Mouse (Mus musculus): ENCODE measurements around the gene Dcpp1. TPM values are rescaled to one million over a fixed set of nuclear protein-coding genes. Genes with fewer than 3 reads are reported as not detected.
"Not testable (repeated sequence)": the region's sequence is repeated elsewhere in the genome, so short reads cannot be mapped to it uniquely, and the experiment has no call there.

Dcpp1 gene
- polyA plus RNA-seq, 1 experiment from 2014 or later, result not detected

GRCm38 (mm10) chr17:23862926-23863325 is 17.8 kb upstream of the Dcpp1 start:
- WGBS, result 83% methylated on average over 4 of the region's 4 CpGs
- Histone ChIP-seq H3K9me3 (replicated peaks) (no peaks in the 10 kb centered on the region), H3K27me3 (ENCODE audit: low read depth, poor library complexity, severe bottlenecking) (no peaks in the 10 kb centered on the region), H3K27ac (replicated peaks) (no peak overlapping the region), H3K4me3 (no peak overlapping the region), H3K36me3 (no peaks in the 10 kb centered on the region), H3K4me1 (no peaks in the 10 kb centered on the region)
- DNase-seq (ENCODE audit: low spot score), result no peak

GRCm38 (mm10) chr17:23867756-23868155 is 12.9 kb upstream of the Dcpp1 start, which contains the start of gene Prss21:
Gene Prss21 (plus strand): TSS chr17:23868056.
- H3K27ac ChIP-seq (replicated peaks), result no peak within 1 kb of the TSS
- H3K36me3 ChIP-seq, result no peaks in the 10 kb centered on the region
- H3K9me3 ChIP-seq (replicated peaks), result no peaks in the 10 kb centered on the region
- no peak for DNase-seq (ENCODE audit: low spot score)
- H3K4me3 ChIP-seq, result no peak within 1 kb of the TSS
- H3K4me1 ChIP-seq, result no peaks in the 10 kb centered on the region
- no peaks in the 10 kb centered on the region for H3K27me3 ChIP-seq (ENCODE audit: low read depth, poor library complexity, severe bottlenecking)
- WGBS, result 86% methylated on average over 15 of the region's 15 CpGs

GRCm38 (mm10) chr17:23868513-23868912 is 12.2 kb upstream of the Dcpp1 start:
- no peak overlapping the region for H3K4me3 ChIP-seq
- no peaks in the 10 kb centered on the region for H3K4me1 ChIP-seq
- DNase-seq (ENCODE audit: low spot score), result no peak
- H3K27ac ChIP-seq (replicated peaks), result no peak overlapping the region
- H3K27me3 ChIP-seq (ENCODE audit: low read depth, poor library complexity, severe bottlenecking), result no peaks in the 10 kb centered on the region
- no peaks in the 10 kb centered on the region for H3K36me3 ChIP-seq
- H3K9me3 ChIP-seq (replicated peaks), result no peaks in the 10 kb centered on the region
- WGBS, result 87% methylated on average over 11 of the region's 11 CpGs

GRCm38 (mm10) chr17:23873884-23874856 is 6.5 kb upstream of the Dcpp1 start:
- 55% methylated on average over 8 of the region's 8 CpGs for WGBS
- H3K27ac ChIP-seq (replicated peaks), result no peak overlapping the region; the same call in 1 of the 2 replicates
- DNase-seq (ENCODE audit: low spot score), result peak; percentile 62
- no peaks in the 10 kb centered on the region for H3K27me3 ChIP-seq (ENCODE audit: low read depth, poor library complexity, severe bottlenecking)
- H3K4me3 ChIP-seq, result no peak overlapping the region
- peaks cover 8% of the 10 kb centered on the region for H3K4me1 ChIP-seq
- no peaks in the 10 kb centered on the region for H3K9me3 ChIP-seq (replicated peaks)
- H3K36me3 ChIP-seq, result no peaks in the 10 kb centered on the region

GRCm38 (mm10) chr17:23876741-23877140 is 3.9 kb upstream of the Dcpp1 start:
- no peaks in the 10 kb centered on the region for H3K9me3 ChIP-seq (replicated peaks)
- WGBS, result 66% methylated on average over 3 of the region's 3 CpGs
- no peaks in the 10 kb centered on the region for H3K27me3 ChIP-seq (ENCODE audit: low read depth, poor library complexity, severe bottlenecking)
- H3K36me3 ChIP-seq, result no peaks in the 10 kb centered on the region
- DNase-seq (ENCODE audit: low spot score), result no peak
- no peak overlapping the region for H3K4me3 ChIP-seq
- no peak overlapping the region for H3K27ac ChIP-seq (replicated peaks)
- peaks cover 8% of the 10 kb centered on the region for H3K4me1 ChIP-seq

- no peak overlapping the region for H3K27ac ChIP-seq (replicated peaks)
- no peaks in the 10 kb centered on the region for H3K36me3 ChIP-seq
- WGBS, result 93% methylated on average over 2 of the region's 2 CpGs
- no peaks in the 10 kb centered on the region for H3K27me3 ChIP-seq (ENCODE audit: low read depth, poor library complexity, severe bottlenecking)
- no peaks in the 10 kb centered on the region for H3K9me3 ChIP-seq (replicated peaks)
- H3K4me3 ChIP-seq, result no peak overlapping the region
- peaks cover 8% of the 10 kb centered on the region for H3K4me1 ChIP-seq
- no peak for DNase-seq (ENCODE audit: low spot score)
These were observed 3.5 kb upstream of the Dcpp1 start for GRCm38 (mm10) chr17:23877166-23877565.

- H3K27me3 ChIP-seq (ENCODE audit: low read depth, poor library complexity, severe bottlenecking); H3K36me3 ChIP-seq; H3K4me1 ChIP-seq; H3K27ac ChIP-seq (replicated peaks); H3K4me3 ChIP-seq; DNase-seq (ENCODE audit: low spot score); H3K9me3 ChIP-seq (replicated peaks): not testable (repeated sequence)
- 83% methylated on average over 4 of the region's 4 CpGs for WGBS
These were observed 36.5 kb downstream of the Dcpp1 start, which contains the start of gene Dcpp3 for GRCm38 (mm10) chr17:23917158-23917557. Gene Dcpp3 (plus strand): TSS chr17:23917458.

- Histone ChIP-seq H3K27me3 (ENCODE audit: low read depth, poor library complexity, severe bottlenecking) (peaks cover 6% of the 10 kb centered on the region; the same call in 1 of the 2 replicates), H3K27ac (replicated peaks) (peak overlapping the region; percentile 91), H3K4me3 (peak overlapping the region; percentile 62), H3K9me3 (replicated peaks) (no peaks in the 10 kb centered on the region), H3K36me3 (no peaks in the 10 kb centered on the region), H3K4me1 (peaks cover 25% of the 10 kb centered on the region)
- WGBS, result under 1% methylated on average over 29 of the region's 29 CpGs
- peak; percentile 94 for DNase-seq (ENCODE audit: low spot score)
These were observed 43.9 kb downstream of the Dcpp1 start for GRCm38 (mm10) chr17:23924531-23925007.

- peaks cover 25% of the 10 kb centered on the region for H3K4me1 ChIP-seq
- peak overlapping the region; percentile 62 for H3K4me3 ChIP-seq
- peak overlapping the region; percentile 91 for H3K27ac ChIP-seq (replicated peaks)
- under 1% methylated on average over 14 of the region's 14 CpGs for WGBS
- no peaks in the 10 kb centered on the region for H3K9me3 ChIP-seq (replicated peaks)
- H3K36me3 ChIP-seq, result no peaks in the 10 kb centered on the region
- DNase-seq (ENCODE audit: low spot score), result peak; percentile 71
- peaks cover 6% of the 10 kb centered on the region; the same call in 1 of the 2 replicates for H3K27me3 ChIP-seq (ENCODE audit: low read depth, poor library complexity, severe bottlenecking)
These were observed 44.4 kb downstream of the Dcpp1 start for GRCm38 (mm10) chr17:23925090-23925493.

GRCm38 (mm10) chr17:23931157-23931556 is 50.5 kb downstream of the Dcpp1 start:
- Histone ChIP-seq H3K27ac (replicated peaks) (no peak overlapping the region), H3K4me3 (no peak overlapping the region), H3K27me3 (ENCODE audit: low read depth, poor library complexity, severe bottlenecking) (peaks cover 6% of the 10 kb centered on the region; the same call in 1 of the 2 replicates), H3K9me3 (replicated peaks) (no peaks in the 10 kb centered on the region), H3K36me3 (no peaks in the 10 kb centered on the region), H3K4me1 (peaks cover 7% of the 10 kb centered on the region; the same call in 1 of the 2 replicates)
- no peak for DNase-seq (ENCODE audit: low spot score)
- WGBS, result 84% methylated on average over 5 of the region's 5 CpGs
